Mouse (Mus musculus) right cerebral cortex, postnatal 14 days (tissue): ENCODE data around the gene Slamf7.
"Not testable (repeated sequence)": the region's sequence is repeated elsewhere in the genome, so short reads cannot be mapped to it uniquely, and the experiment has no call there.

Experiments
- DNase-seq: peaks from one replicate; pipeline ENCODE4 v3.0.0; 2022

The Slamf7 gene

GRCm38 (mm10) chr1:171652734-171653133 lies at the start of gene Slamf7:
Slamf7 (minus strand) TSS chr1:171653035.
- DNase-seq: no peak

DNA sequence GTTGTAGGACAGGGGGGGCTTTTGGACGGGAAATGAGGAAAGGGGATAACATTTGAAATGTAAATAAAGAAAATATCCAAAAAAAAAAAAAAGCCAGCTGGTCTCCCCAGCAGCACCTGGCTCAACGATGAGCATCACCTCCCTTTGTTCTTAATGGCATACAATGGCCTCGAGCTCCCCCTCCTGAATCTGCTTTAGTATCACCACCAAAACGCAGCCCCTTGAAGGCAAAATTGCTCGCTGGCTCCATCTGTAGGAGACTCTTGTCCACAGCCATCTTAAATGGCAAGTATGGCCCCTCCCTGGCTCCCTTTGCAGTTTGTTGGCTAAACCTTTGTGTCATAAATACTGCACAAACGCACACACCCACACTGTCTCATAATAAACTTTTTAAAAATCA lies 46.1 kb upstream of the Slamf7 start:
- peak; percentile 19 for DNase-seq

- no peak for DNase-seq
These were observed 41.1 kb upstream of the Slamf7 start for GRCm38 (mm10) chr1:171693918-171694317.

DNA sequence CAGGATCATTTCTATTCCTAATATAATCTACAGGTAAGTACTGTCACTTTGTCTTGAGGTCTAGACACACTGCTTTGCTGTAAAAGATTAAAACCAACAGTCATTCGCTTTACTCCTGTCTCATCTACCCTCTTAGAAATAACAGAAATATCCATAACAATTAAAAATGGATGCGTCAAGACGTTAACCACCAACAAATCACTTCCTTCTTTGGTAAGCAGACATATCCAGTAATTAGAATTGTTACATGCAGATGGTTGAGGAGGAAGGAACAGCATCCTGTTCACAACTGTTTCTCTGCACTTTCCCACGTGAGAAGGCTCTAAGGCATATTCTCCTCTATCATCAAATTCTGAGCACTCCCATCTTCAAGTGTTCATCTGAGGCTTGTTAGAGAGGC lies 34.5 kb upstream of the Slamf7 start:
- no peak for DNase-seq

DNA sequence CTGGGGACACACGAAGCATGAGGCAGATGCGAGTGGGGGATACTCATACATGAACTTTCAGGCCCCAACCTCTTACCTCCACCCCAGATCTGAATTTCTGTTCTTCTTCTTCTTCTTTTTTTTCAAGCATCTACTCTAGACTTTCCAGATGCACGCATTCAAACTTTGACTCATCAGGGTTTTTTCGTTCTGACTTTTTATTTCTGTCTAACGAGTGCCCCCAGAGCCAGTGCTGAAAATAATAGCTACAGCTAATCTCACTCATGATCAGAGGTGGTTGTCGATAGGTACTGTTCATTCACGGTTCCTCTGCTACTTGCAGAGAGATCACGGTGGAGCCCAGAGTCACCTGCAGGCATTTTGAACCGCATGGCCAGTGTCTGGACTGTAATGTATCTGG lies 32.1 kb upstream of the Slamf7 start:
- DNase-seq: no peak

DNA sequence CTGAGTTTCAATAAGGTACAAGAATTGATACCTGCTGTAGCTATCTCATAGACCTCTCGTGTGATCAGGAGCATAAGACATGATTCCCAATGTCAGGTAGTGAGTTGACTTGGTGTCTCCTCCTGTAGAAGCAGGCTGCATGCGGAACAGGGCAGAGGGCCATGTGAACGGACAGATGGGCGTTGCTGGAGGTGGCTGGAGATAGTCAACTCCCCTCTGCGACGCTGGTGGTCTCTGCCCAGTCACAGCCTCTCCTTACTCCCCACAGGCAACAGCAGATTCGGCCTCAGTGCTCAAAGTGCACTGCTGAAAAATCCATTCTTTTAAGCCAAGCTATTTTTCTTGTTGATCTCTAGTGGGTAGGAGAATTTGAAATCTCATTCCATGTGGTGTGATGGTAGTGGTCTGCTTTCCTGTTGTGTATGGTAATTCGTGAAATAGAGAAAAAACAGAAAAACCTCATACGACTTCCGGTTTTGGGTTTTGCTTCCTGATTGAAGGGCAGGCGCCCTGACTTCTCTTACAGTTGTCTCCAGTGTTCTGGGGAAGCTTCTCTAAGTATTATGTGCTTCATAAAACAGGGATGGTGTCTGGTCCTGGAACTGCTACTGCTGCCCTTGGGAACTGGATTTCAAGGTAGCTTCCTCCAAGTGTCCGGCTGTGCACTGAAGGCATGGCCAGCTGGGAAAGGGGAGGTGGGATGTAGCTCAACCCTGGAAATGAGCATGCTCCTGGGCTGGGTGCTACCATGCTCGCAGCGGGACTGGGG lies 28.9 kb upstream of the Slamf7 start, which contains the start of gene Cd48:
TSS of gene Cd48 (plus strand) at position 479 of the 769 bp plus-strand sequence.
- no peak for DNase-seq

DNA sequence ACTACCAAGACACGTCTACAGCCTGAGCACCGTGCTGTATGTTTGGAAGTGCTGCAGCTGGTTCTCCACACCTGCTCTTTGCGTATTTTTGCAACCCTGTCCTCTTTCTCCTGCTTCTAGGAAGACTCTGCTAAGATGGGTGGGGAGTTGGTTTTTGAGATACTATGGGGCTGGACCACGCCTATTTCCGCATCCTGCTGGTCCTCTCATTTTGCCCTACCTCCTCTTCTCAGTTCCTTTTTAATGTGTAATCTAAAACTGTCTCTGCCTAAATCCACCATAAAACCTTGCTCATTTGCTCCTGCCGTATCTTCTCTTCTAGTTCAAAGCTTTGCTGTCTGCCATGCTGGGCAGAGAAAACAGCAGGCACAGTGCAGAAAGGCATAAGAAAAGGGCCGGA lies 28.2 kb upstream of the Slamf7 start:
- DNase-seq: no peak

DNA sequence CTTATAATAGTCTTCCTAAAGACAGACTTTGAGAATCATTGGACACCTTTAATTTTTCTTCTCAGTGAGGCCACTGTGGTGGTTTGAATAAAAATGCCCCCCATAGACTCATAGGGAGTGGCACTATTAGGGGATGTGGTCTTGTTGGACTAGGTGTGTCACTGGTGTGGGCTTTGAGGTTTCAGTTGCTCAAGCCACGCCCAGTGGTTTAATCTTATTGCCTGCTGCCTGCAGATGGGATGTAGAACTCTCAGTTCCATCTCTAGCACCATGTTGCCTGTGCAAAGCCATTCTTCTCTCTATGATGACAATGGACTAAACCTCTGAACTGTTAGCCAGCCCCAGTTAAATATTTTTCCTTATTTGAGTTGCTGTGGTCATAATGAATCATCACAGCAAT lies 24.9 kb upstream of the Slamf7 start:
- DNase-seq: no peak

DNA sequence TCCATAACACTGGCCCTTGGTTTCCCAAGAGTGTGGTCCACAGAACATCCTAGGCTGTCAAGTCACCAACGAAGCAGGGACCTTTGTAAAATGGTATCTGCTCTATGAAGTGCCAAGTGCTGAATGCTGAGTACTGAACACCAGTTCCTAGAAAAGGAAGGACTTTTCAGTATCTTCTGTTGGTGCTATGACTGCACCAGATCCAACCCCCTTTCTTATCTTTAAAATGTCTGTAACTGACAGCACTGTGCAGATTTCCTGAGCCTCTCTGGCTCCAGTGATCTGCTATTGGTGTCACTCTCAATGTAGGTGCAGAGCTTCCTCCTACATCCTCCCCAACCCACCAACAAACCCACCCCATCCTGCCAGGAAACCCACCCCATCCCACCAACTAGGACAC lies 21.6 kb upstream of the Slamf7 start:
- DNase-seq: no peak

DNA sequence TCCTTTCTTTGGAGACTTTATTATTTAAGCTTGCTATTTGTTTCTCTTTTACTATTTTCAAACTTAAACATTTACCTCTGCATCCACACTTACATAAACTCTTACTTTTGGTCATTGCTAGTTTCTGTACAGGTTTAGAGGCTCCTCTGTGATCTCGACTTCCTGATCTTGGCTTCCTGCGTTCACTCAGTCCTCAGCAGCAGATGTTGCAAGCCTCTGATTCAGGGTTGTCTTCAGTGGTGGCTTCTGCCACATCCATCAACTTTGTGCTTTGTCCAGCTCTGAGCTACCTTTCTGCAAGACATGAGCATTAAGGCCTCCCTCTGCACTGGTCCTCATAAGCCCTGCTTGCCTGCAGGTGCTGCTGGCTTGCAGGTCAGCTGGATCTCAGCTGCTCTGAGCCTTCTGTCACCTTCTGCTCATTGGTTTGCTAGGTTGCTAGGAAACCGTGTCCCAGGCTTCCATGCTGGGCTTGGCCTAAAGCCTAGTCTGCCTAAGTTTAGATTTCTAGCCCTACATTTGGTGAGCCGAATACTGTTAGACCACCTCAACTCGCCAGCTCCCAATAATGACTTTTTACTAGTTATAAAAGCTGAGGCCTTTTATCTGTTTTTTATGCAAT lies 20.1 kb upstream of the Slamf7 start:
- DNase-seq: peak; percentile 42

DNA sequence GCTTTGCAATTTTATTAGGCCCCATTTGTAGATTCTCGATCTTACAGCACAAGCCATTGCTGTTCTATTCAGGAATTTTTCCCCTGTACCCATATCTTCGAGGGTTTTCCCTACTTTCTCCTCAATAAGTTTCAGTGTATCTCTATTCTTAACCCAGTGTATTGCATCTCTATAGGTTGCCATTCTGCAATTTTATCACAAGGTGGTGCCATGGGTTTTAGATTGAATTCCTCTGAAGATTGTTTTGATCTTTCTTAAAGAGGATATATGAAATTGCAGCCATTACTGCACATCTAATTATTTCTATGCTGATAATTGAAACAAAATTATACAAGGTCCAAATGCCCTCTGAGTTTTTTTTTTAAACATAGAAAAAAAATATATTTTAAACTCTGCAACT lies 19.6 kb upstream of the Slamf7 start:
- DNase-seq: not testable (repeated sequence)

DNA sequence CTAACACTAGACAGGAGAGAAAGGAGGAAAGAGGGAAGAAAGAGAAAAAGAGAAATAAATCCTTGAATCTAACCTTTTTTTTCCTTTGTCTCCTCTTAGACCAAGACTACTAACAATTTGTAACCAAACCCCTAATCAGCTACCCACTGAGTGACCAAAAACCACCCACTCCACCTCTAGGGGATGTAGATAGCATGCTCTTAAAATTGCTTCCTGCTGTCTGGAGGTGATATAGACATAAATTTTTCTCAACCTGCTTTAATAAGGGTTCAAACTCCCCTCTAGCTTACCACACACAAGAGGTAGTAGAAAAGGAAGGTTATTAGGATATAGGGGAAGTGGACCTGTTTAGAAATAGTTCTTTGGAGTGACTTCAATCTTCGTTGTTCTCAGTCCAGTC lies 14.3 kb upstream of the Slamf7 start:
- DNase-seq: no peak

GRCm38 (mm10) chr1:171666350-171666749 lies 13.5 kb upstream of the Slamf7 start:
- peak; percentile 11 for DNase-seq

GRCm38 (mm10) chr1:171663757-171664156 lies 10.9 kb upstream of the Slamf7 start:
- DNase-seq: no peak

DNA sequence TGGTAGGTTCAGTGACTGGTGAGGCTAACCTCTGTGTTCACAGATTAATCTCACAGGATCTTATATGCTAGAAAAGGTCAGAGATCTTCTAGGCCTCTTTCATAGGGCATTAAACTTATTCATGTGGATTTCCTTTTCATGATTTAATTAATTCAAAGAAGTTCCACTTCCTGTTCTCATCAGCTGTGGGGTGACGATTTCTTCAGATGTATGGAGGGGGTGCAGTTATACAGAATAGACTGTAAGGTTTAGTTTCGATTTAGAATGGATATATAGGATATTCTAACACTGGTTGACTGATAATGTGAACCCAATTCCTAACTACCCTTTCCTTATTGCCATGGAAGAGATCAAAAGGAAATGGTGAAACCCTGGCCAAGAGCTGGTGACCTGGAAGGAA lies 8.6 kb upstream of the Slamf7 start:
- DNase-seq: no peak

- no peak for DNase-seq
These were observed 7.6 kb upstream of the Slamf7 start for GRCm38 (mm10) chr1:171660423-171660822.

GRCm38 (mm10) chr1:171658561-171658991 lies 5.7 kb upstream of the Slamf7 start:
- DNase-seq: peak; percentile 20

DNA sequence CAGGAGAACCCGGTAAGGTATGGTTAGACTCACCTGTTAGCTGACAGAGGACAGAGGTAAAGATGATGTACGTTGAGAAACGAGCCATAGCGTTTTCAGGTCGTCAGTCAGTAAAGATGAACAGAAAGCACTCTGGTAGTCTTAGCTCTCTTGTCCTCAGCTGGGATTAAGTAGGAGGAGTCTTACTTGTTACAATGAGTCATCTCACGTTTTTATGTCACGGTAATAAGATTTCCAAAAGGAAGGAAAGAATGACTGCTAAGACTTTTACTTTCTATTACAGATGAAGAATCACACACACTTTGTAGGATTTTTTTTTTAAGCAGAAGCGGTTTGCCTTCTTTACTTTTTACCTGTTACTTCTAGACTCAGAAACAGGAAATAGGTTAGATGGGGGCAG lies 4.0 kb downstream of the Slamf7 start:
- DNase-seq: no peak

DNA sequence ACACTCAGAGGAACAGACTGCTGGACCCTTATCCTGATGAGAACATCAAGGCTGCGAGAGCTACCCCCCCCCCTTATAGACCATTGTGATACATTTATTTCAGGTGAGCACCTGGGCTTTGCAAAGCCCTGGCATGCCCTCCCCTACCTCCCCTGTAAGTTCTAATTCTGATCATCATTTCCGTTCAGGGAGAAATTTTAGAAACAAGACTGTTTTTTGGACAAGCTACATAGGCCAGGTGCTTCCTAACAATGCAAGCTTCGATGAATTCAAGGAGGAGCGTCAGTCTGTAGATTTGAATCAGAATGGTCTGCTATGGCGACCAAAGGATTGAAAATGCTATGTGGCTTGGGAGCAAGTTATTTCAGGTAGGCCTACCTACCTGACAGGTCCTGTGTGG lies 5.1 kb downstream of the Slamf7 start:
- DNase-seq: no peak

- no peak for DNase-seq
These were observed 6.3 kb downstream of the Slamf7 start for GRCm38 (mm10) chr1:171646429-171646940.

DNA sequence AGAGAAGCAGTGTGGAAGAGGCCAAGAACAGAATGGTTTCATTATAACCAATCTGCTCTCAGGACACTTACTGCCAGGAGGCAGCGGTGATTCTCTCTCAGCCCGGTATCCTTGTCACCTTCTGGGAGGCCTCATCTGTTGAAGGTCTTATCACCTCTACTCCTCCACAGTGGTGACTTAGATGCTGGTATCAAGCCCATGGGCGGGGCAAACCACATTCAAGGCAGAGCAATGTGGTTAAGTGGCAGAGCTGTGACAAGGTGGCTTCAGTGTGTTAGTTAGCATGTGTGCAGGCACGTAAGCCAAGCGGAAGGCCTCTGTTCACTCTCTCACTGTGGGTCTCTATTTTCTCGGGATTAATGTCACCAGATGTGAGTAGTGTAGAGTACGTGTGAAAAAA lies 9.2 kb downstream of the Slamf7 start:
- DNase-seq: no peak

- no peak for DNase-seq
These were observed 12.0 kb downstream of the Slamf7 start for GRCm38 (mm10) chr1:171640796-171641195.

DNA sequence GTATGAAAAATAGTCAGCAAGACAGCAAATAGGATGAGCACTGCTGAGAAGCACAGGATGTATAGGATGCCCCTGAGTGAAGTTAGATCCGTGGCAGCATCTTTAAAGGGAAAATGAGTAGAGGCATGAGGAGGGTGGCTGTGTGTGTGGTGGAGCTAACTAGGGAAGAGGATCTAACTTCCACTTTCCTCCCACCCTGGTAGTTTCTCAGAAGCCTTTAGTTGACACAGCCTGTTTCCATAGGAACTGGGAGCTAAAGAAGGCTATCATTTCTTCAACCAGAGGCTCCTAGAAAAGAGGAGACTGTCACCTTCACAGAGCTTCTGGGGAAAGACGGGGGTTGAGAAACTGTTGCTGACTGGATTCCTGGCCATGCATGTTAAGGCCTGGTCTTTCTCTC lies 14.1 kb downstream of the Slamf7 start:
- DNase-seq: no peak

DNA sequence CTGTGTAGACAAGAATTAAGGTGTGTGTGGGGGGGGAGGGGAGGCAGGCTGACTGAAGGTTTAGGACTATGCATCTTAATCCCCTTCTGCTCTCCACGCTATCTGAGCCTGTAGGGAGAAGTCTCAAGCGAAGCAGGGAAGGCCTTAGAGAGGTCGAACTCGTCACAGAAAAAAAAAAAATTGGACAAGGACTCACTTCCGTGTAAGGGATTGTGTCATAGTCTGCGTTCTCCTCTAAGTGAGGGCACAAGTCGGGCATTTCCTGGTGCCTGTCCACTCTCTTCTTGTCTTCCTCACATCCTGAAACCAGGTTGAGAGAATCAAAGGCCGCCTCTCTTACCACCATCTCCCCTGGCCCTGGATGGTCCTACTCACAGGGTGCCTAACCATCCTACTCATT lies 15.7 kb downstream of the Slamf7 start:
- DNase-seq: no peak
